Mouse (Mus musculus): ENCODE data around the gene Tmem184b. TPM values are rescaled to one million over a fixed set of nuclear protein-coding genes. Genes with fewer than 3 reads are reported as not detected.

Tmem184b gene
- polyA plus RNA-seq, 1 experiment from 2014 or later: 8.7 TPM

GRCm38 (mm10) chr15:79323791-79324155 lies 79.6 kb downstream of the Tmem184b start:
- WGBS (ENCODE audit: insufficient replicate concordance): 70% methylated on average over 4 of the region's 4 CpGs

GRCm38 (mm10) chr15:79322991-79323790 lies 80.2 kb downstream of the Tmem184b start:
- Histone ChIP-seq H3K4me1 (replicated peaks) (peaks cover 75% of the 10 kb centered on the region), H3K9me3 (replicated peaks) (no peaks in the 10 kb centered on the region), H3K36me3 (0 out of 2 replicates have a peak, but pooled peaks cover 7% of the 10 kb centered on the region), H3K27ac (peak overlapping the region; percentile 84), H3K9ac (peak overlapping the region; percentile 28), H3K4me3 (replicated peaks) (no peak overlapping the region), H3K4me2 (peak overlapping the region; percentile 32), H3K27me3 (no peaks in the 10 kb centered on the region)
- ATAC-seq (ENCODE audit: low read depth) (no peak), DNase-seq (no peak)
- 61% methylated on average over 6 of the region's 6 CpGs for WGBS (ENCODE audit: insufficient replicate concordance)

More at GRCm38 (mm10) chr15:79323791-79324155, 79.6 kb downstream of the Tmem184b start:
- H3K27ac ChIP-seq: peak overlapping the region; percentile 84
- H3K9me3 ChIP-seq (replicated peaks): no peaks in the 10 kb centered on the region
- ATAC-seq (ENCODE audit: low read depth) (no peak), DNase-seq (no peak)
- H3K27me3 ChIP-seq: no peaks in the 10 kb centered on the region
- H3K4me3 ChIP-seq (replicated peaks): no peak overlapping the region
- H3K4me1 ChIP-seq (replicated peaks): peaks cover 78% of the 10 kb centered on the region
- peak overlapping the region; percentile 28; the same call in 1 of the 2 replicates for H3K9ac ChIP-seq
- no peak overlapping the region for H3K4me2 ChIP-seq
- 0 out of 2 replicates have a peak, but pooled peaks cover 6% of the 10 kb centered on the region for H3K36me3 ChIP-seq

DNA sequence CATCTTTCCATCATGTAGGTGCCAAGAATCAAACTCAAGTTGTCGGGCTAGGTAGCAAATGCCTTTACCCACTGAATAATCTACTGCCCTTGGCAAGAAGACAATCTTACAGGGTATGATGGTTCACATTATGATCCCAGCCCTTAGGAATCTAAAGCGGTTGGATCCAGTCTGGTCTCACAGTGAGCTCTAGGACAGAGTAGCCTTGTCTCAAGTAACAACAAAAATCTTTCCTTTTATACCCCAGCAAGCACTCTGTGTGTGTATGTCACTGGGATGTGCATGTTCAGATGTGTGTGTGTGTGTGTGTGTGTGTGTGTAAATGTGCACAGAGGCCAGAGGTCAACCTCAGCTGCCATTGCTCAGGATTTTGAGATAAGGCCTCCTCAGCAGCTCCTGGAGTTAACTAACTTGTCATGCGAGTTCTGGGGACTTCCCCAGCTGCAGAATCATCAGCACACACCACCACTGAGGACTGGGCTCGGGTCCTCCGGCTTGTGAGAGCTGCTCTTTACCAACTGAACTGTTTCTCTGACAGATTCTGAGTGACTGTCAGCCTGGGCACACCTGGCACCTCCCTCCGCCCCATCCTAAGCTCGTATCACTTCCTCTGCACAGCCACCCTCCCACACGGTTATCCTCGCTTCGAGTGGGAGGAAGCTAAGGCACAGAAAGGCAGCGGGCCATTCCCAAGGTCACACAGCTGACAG lies 80.9 kb downstream of the Tmem184b start:
- ATAC-seq (ENCODE audit: low read depth): peak; percentile 2; the same call in 1 of the 2 replicates
- H3K9ac ChIP-seq: peak overlapping the region; percentile 28
- H3K27ac ChIP-seq: peak overlapping the region; percentile 84
- H3K4me2 ChIP-seq: peak overlapping the region; percentile 32
- H3K36me3 ChIP-seq: peaks cover 11% of the 10 kb centered on the region
- no peak for DNase-seq
- no peaks in the 10 kb centered on the region for H3K9me3 ChIP-seq (replicated peaks)
- peaks cover 73% of the 10 kb centered on the region for H3K4me1 ChIP-seq (replicated peaks)
- WGBS (ENCODE audit: insufficient replicate concordance): 36% methylated on average over 11 of the region's 11 CpGs
- H3K27me3 ChIP-seq: no peaks in the 10 kb centered on the region
- H3K4me3 ChIP-seq (replicated peaks): no peak overlapping the region

- WGBS (ENCODE audit: insufficient replicate concordance): 13% methylated on average over 5 of the region's 5 CpGs
- Histone ChIP-seq H3K4me2 (peak overlapping the region; percentile 32), H3K27me3 (no peaks in the 10 kb centered on the region), H3K4me3 (replicated peaks) (no peak overlapping the region), H3K27ac (peak overlapping the region; percentile 84), H3K36me3 (peaks cover 17% of the 10 kb centered on the region), H3K9ac (peak overlapping the region; percentile 14; the same call in 1 of the 2 replicates), H3K9me3 (replicated peaks) (no peaks in the 10 kb centered on the region), H3K4me1 (replicated peaks) (peaks cover 66% of the 10 kb centered on the region)
- ATAC-seq (ENCODE audit: low read depth): peak; percentile 71
- DNase-seq: no peak
Observed at GRCm38 (mm10) chr15:79321733-79322190, 81.6 kb downstream of the Tmem184b start.

- Histone ChIP-seq H3K9me3 (replicated peaks) (no peaks in the 10 kb centered on the region), H3K9ac (no peak overlapping the region), H3K4me2 (no peak overlapping the region), H3K4me3 (replicated peaks) (no peak overlapping the region), H3K27ac (no peak overlapping the region), H3K36me3 (peaks cover 53% of the 10 kb centered on the region), H3K4me1 (replicated peaks) (0 out of 2 replicates have a peak, but pooled peaks cover 9% of the 10 kb centered on the region), H3K27me3 (no peaks in the 10 kb centered on the region)
- ATAC-seq (ENCODE audit: low read depth) (no peak; the same call in 1 of the 2 replicates), DNase-seq (no peak)
- WGBS (ENCODE audit: insufficient replicate concordance): 80% methylated on average over 8 of the region's 8 CpGs
Observed at GRCm38 (mm10) chr15:79313848-79314369, 89.5 kb downstream of the Tmem184b start.

MicroRNA genes within 50 kb of the gene (microRNA counts, 519-probe panel; counts per million panel counts)
- 114 counts per million for microRNA mmu-miR-1943

Small RNAs within 50 kb of the gene (microRNA-seq; reads per million reads assigned to microRNA genes)
- gene Mir1943: not detected

Other genes starting within 250 kb of the Tmem184b start
- 0.06 and 0.10 TPM in 2 replicates for gene Sox10, start 238.3 kb downstream of the Tmem184b start, polyA plus RNA-seq (2015; fragmentation: Nextera tagmentation; extraction: Ambion mirVana)
- 10.5 and 10.6 TPM in 2 replicates for gene Pick1, start 174.4 kb downstream of the Tmem184b start, polyA plus RNA-seq (2015; fragmentation: Nextera tagmentation; extraction: Ambion mirVana)
- gene Gm49486, start 174.2 kb downstream of the Tmem184b start, polyA plus RNA-seq (2015; fragmentation: Nextera tagmentation; extraction: Ambion mirVana): not detected in 2 replicates
- gene Slc16a8, start 148.8 kb downstream of the Tmem184b start, polyA plus RNA-seq (2015; fragmentation: Nextera tagmentation; extraction: Ambion mirVana): not detected in 2 replicates
- 1.8 and 2.3 TPM in 2 replicates for gene Baiap2l2, start 118.0 kb downstream of the Tmem184b start, polyA plus RNA-seq (2015; fragmentation: Nextera tagmentation; extraction: Ambion mirVana)
- gene Pla2g6, start 75.2 kb downstream of the Tmem184b start, polyA plus RNA-seq (2015; fragmentation: Nextera tagmentation; extraction: Ambion mirVana): 11.4 and 14.9 TPM in 2 replicates
- 0.95 and 1.1 TPM in 2 replicates for gene Maff, start 56.9 kb downstream of the Tmem184b start, polyA plus RNA-seq (2015; fragmentation: Nextera tagmentation; extraction: Ambion mirVana)
- gene Csnk1e, start 52.0 kb upstream of the Tmem184b start, polyA plus RNA-seq (2015; fragmentation: Nextera tagmentation; extraction: Ambion mirVana): 10.4 and 11.4 TPM in 2 replicates
- gene Kcnj4, start 101.7 kb upstream of the Tmem184b start, polyA plus RNA-seq (2015; fragmentation: Nextera tagmentation; extraction: Ambion mirVana): not detected in 2 replicates
- gene Kdelr3, start 112.8 kb upstream of the Tmem184b start, polyA plus RNA-seq (2015; fragmentation: Nextera tagmentation; extraction: Ambion mirVana): 6.2 and 6.4 TPM in 2 replicates
- gene Ddx17, start 143.2 kb upstream of the Tmem184b start, polyA plus RNA-seq (2015; fragmentation: Nextera tagmentation; extraction: Ambion mirVana): 12.1 and 12.6 TPM in 2 replicates
- 0.22 and 0.40 TPM in 2 replicates for gene Dmc1, start 201.5 kb upstream of the Tmem184b start, polyA plus RNA-seq (2015; fragmentation: Nextera tagmentation; extraction: Ambion mirVana)